Mouse (Mus musculus): ENCODE measurements around the gene Six1.

DNA sequence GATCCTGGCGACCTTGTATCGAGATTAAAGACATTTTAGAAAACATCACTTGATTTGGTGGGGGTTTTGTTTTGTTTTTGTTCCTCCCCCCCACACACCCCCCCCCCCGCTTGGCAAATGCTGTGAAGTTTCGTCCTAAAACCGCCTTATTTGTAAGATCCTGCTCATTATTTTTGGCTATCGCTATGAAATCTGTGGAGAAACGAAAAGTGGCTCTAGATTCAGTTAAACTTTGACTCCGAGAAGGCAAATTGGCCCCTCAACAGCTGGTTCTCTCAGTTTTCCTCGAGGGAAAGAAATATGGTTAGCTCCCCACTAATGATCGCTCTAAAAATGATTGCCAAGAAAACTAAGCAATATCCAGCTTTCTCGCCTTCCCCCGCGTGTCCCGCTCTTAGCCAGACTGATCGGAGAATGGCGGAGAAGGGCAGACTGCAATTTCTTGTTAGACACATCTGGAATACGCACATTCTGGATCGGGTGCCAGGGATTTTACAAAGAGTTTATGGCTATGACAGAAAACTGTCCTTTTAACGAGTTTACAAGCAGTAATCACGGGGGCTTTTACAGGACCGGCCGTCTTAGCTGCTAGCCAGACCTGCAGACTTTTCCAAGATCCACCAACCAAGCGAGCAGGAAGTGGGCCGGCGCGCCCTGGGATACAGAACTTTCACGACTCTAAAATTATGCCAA lies 13.0 kb downstream of the Six1 start:
- no peak for TF ChIP-seq CTCF (IDR thresholded peaks at IDR 0.05)
- no peak for TF ChIP-seq POLR2A (IDR thresholded peaks at IDR 0.05; ENCODE audit: insufficient read depth, low read depth, low read length)
- no peak for TF ChIP-seq EP300 (IDR thresholded peaks at IDR 0.05; ENCODE audit: insufficient read depth, low read depth, low read length)
